Mouse (Mus musculus) lung, embryonic 16.5 days (tissue): ENCODE measurements at regions not wholly inside any gene's neighbourhood (a gene's known extent, or its start where the extent isn't known, plus 50 kb on each side); places are given as distances from the start of the nearest gene placed in this dataset.
"Not testable (repeated sequence)": the region's sequence is repeated elsewhere in the genome, so short reads cannot be mapped to it uniquely, and the experiment has no call there.

ENCODE experiments used
- ATAC-seq: fragments of 200-750 bp; cut with Nextera tagmentation; 2 replicates; pipeline ENCODE4 v1.8.0; 2017; ENCODE audit warnings: low read depth, mild to moderate bottlenecking, moderate library complexity
- H3K27ac ChIP-seq: fragments of 300-500 bp; sonication (generic); 2 replicates; pipeline ENCODE4 v1.5.1; 2014; ENCODE audit warnings: mild to moderate bottlenecking, control low read depth, low read length
- H3K27me3 ChIP-seq: fragments of 300-500 bp; sonication (generic); 2 replicates; pipeline ENCODE4 v1.6.1; 2014; ENCODE audit warnings: low read depth, low read length, mixed read lengths; ENCODE audit not compliant: control insufficient read depth, insufficient read depth
- H3K36me3 ChIP-seq: fragments of 300-500 bp; sonication (generic); 2 replicates; pipeline ENCODE4 v1.6.1; 2014; ENCODE audit warnings: low read length; ENCODE audit not compliant: control insufficient read depth, insufficient read depth
- H3K4me1 ChIP-seq: fragments of 300-500 bp; sonication (generic); replicated peaks from 2 replicates; pipeline ENCODE4 v1.6.1; 2014; ENCODE audit warnings: low read length, mixed read lengths; ENCODE audit not compliant: control insufficient read depth, insufficient read depth
- H3K4me2 ChIP-seq: fragments of 300-500 bp; sonication (generic); 2 replicates; pipeline ENCODE4 v1.6.1; 2014; ENCODE audit warnings: low read depth, low read length, control low read depth
- H3K4me3 ChIP-seq: fragments of 300-500 bp; sonication (generic); 2 replicates; pipeline ENCODE4 v1.5.1; 2014; ENCODE audit warnings: mild to moderate bottlenecking, low read length, control low read depth
- H3K9ac ChIP-seq: fragments of 300-500 bp; sonication (generic); 2 replicates; pipeline ENCODE4 v1.6.1; 2014; ENCODE audit warnings: low read length, control low read depth
- H3K9me3 ChIP-seq: fragments of 300-500 bp; sonication (generic); 2 replicates; pipeline ENCODE4 v1.6.1; 2016; ENCODE audit warnings: low read length; ENCODE audit not compliant: control insufficient read depth
- WGBS: fragments of 180-500 bp; shearing (Covaris S2); extraction: QIAGEN DNeasy Blood & Tissue Kit; methylation state at CpG from one replicate; pipeline ENCODE4 v1.1.7; 2014; 5-methylcytosine and 5-hydroxymethylcytosine counted together

DNA sequence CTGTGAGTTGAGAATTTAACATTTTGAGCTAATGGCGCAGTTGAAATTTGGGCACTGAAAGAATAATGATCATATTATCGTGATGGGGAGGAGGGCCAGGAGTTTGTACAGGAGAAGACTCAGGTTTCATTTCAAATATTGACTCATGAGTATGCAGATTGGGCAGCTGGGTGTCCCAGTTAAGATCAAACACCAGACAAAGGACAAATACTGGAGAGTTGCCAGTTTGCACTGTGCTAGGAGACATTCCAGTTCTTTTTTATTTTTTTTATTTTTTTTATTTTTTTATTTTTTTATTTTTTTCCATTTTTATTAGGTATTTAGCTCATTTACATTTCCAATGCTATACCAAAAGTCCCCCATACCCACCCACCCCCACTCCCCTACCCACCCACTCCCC lies 411.2 kb upstream of the Api5 start:
- H3K4me3 ChIP-seq, H3K36me3 ChIP-seq, H3K9ac ChIP-seq, H3K4me1 ChIP-seq, H3K4me2 ChIP-seq, H3K27me3 ChIP-seq, H3K9me3 ChIP-seq, H3K27ac ChIP-seq: not testable (repeated sequence)
- peak; percentile 89 for ATAC-seq
- WGBS, result 39% methylated on average over 2 of the region's 2 CpGs

DNA sequence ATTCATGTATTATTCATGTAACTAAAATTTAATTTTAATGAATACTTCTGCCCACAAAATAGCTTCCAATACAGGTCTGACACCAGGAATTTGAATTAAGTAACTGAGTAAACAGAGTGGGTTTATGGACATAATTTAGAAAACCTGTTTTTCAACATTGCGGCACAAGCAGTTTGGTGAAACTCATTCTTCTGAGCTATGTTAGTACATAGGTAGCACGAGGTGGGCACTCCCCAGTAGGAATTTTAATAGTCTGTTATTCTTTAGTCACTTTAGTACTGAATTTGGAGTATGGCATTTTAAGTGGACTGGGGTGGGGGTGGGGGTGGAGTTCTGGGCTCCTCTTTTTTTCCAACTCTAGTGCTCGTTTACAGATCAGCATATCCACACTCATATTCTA lies 408.5 kb upstream of the Api5 start:
- ATAC-seq, result peak; percentile 92
- Histone ChIP-seq H3K4me3 (no peak overlapping the region), H3K27me3 (no peaks in the 10 kb centered on the region), H3K4me2 (no peak overlapping the region), H3K9me3 (no peaks in the 10 kb centered on the region), H3K4me1 (no peaks in the 10 kb centered on the region), H3K9ac (no peak overlapping the region), H3K36me3 (no peaks in the 10 kb centered on the region), H3K27ac (peak overlapping the region; percentile 65; the same call in 1 of the 2 replicates)
- 54% methylated on average over 3 of the region's 3 CpGs for WGBS
